Mouse (Mus musculus): ENCODE results near the gene Cct6b. TPM values are rescaled to one million over a fixed set of nuclear protein-coding genes. Genes with fewer than 3 reads are reported as not detected.

Cct6b gene
- polyA plus RNA-seq, 1 experiment from 2014 or later: 0.52 TPM

- no peak for ATAC-seq (ENCODE audit: low read depth)
- no peaks in the 10 kb centered on the region for H3K36me3 ChIP-seq
- WGBS: 80% methylated on average over 1 of the region's 1 CpGs
- no peaks in the 10 kb centered on the region for H3K4me1 ChIP-seq (replicated peaks)
- H3K9me3 ChIP-seq: no peaks in the 10 kb centered on the region
- H3K27me3 ChIP-seq: peaks cover 12% of the 10 kb centered on the region; the same call in 1 of the 2 replicates
- no peak overlapping the region for H3K4me2 ChIP-seq
- H3K9ac ChIP-seq: no peak overlapping the region
- H3K27ac ChIP-seq (replicated peaks): no peak overlapping the region
- H3K4me3 ChIP-seq: no peak overlapping the region
Measured at GRCm38 (mm10) chr11:82755919-82756318, 8.2 kb downstream of the Cct6b start.

GRCm38 (mm10) chr11:82752349-82753115 is 11.6 kb downstream of the Cct6b start:
- WGBS: 74% methylated on average over 6 of the region's 6 CpGs
- no peak for ATAC-seq (ENCODE audit: low read depth)
- H3K9ac ChIP-seq: no peak overlapping the region

GRCm38 (mm10) chr11:82746857-82747366 is 17.2 kb downstream of the Cct6b start:
- H3K27ac ChIP-seq (replicated peaks): no peak overlapping the region
- H3K27me3 ChIP-seq: no peaks in the 10 kb centered on the region
- ATAC-seq (ENCODE audit: low read depth): no peak
- H3K9ac ChIP-seq: no peak overlapping the region
- no peaks in the 10 kb centered on the region for H3K9me3 ChIP-seq
- WGBS: 89% methylated on average over 8 of the region's 8 CpGs
- no peak overlapping the region for H3K4me3 ChIP-seq
- no peaks in the 10 kb centered on the region for H3K36me3 ChIP-seq
- no peaks in the 10 kb centered on the region for H3K4me1 ChIP-seq (replicated peaks)
- H3K4me2 ChIP-seq: no peak overlapping the region

More at GRCm38 (mm10) chr11:82752349-82753115, 11.6 kb downstream of the Cct6b start:
- Histone ChIP-seq H3K27ac (replicated peaks) (no peak overlapping the region), H3K4me1 (replicated peaks) (no peaks in the 10 kb centered on the region), H3K4me3 (no peak overlapping the region), H3K36me3 (no peaks in the 10 kb centered on the region), H3K4me2 (no peak overlapping the region), H3K27me3 (no peaks in the 10 kb centered on the region), H3K9me3 (no peaks in the 10 kb centered on the region)

GRCm38 (mm10) chr11:82746138-82746537 is 18.0 kb downstream of the Cct6b start:
- Histone ChIP-seq H3K36me3 (no peaks in the 10 kb centered on the region), H3K27ac (replicated peaks) (no peak overlapping the region), H3K4me2 (no peak overlapping the region), H3K9me3 (no peaks in the 10 kb centered on the region), H3K4me1 (replicated peaks) (no peaks in the 10 kb centered on the region), H3K27me3 (no peaks in the 10 kb centered on the region), H3K4me3 (no peak overlapping the region), H3K9ac (no peak overlapping the region)
- no peak for ATAC-seq (ENCODE audit: low read depth)
- WGBS: 39% methylated on average over 6 of the region's 6 CpGs

- Histone ChIP-seq H3K4me1 (replicated peaks) (no peaks in the 10 kb centered on the region), H3K9me3 (no peaks in the 10 kb centered on the region), H3K36me3 (no peaks in the 10 kb centered on the region), H3K4me3 (no peak overlapping the region), H3K4me2 (no peak overlapping the region), H3K27ac (replicated peaks) (no peak overlapping the region), H3K9ac (no peak overlapping the region), H3K27me3 (no peaks in the 10 kb centered on the region)
- no peak for ATAC-seq (ENCODE audit: low read depth)
Measured at GRCm38 (mm10) chr11:82739006-82739405, 25.1 kb downstream of the Cct6b start.

GRCm38 (mm10) chr11:82734227-82734626 is 29.9 kb downstream of the Cct6b start:
- Histone ChIP-seq H3K27ac (replicated peaks) (no peak overlapping the region), H3K4me1 (replicated peaks) (no peaks in the 10 kb centered on the region), H3K9me3 (no peaks in the 10 kb centered on the region), H3K9ac (no peak overlapping the region), H3K4me2 (no peak overlapping the region), H3K4me3 (no peak overlapping the region), H3K36me3 (no peaks in the 10 kb centered on the region), H3K27me3 (no peaks in the 10 kb centered on the region)
- ATAC-seq (ENCODE audit: low read depth): no peak

- Histone ChIP-seq H3K4me1 (replicated peaks) (no peaks in the 10 kb centered on the region), H3K27ac (replicated peaks) (no peak overlapping the region), H3K4me3 (no peak overlapping the region), H3K9me3 (peaks cover 6% of the 10 kb centered on the region; the same call in 1 of the 2 replicates), H3K9ac (no peak overlapping the region), H3K27me3 (no peaks in the 10 kb centered on the region), H3K4me2 (no peak overlapping the region), H3K36me3 (no peaks in the 10 kb centered on the region)
- 93% methylated on average over 2 of the region's 2 CpGs for WGBS
- ATAC-seq (ENCODE audit: low read depth): no peak
Measured at GRCm38 (mm10) chr11:82726862-82727261, 37.3 kb downstream of the Cct6b start.

GRCm38 (mm10) chr11:82719294-82719693 is 44.8 kb downstream of the Cct6b start:
- H3K27ac ChIP-seq (replicated peaks): no peak overlapping the region
- ATAC-seq (ENCODE audit: low read depth): no peak
- no peaks in the 10 kb centered on the region for H3K4me1 ChIP-seq (replicated peaks)
- H3K9ac ChIP-seq: no peak overlapping the region
- H3K36me3 ChIP-seq: no peaks in the 10 kb centered on the region
- no peak overlapping the region for H3K4me2 ChIP-seq
- H3K9me3 ChIP-seq: no peaks in the 10 kb centered on the region
- 83% methylated on average over 12 of the region's 12 CpGs for WGBS
- H3K4me3 ChIP-seq: no peak overlapping the region
- H3K27me3 ChIP-seq: no peaks in the 10 kb centered on the region

- Histone ChIP-seq H3K4me1 (replicated peaks) (no peaks in the 10 kb centered on the region), H3K27ac (replicated peaks) (no peak overlapping the region), H3K9ac (no peak overlapping the region), H3K36me3 (no peaks in the 10 kb centered on the region), H3K9me3 (no peaks in the 10 kb centered on the region), H3K4me3 (no peak overlapping the region), H3K4me2 (no peak overlapping the region), H3K27me3 (no peaks in the 10 kb centered on the region)
- ATAC-seq (ENCODE audit: low read depth): no peak
- 85% methylated on average over 3 of the region's 3 CpGs for WGBS
Measured at GRCm38 (mm10) chr11:82712681-82713080, 51.4 kb downstream of the Cct6b start.

GRCm38 (mm10) chr11:82708934-82709333 is 55.2 kb downstream of the Cct6b start:
- H3K9ac ChIP-seq: no peak overlapping the region
- no peaks in the 10 kb centered on the region for H3K36me3 ChIP-seq
- no peak overlapping the region for H3K4me3 ChIP-seq
- H3K4me1 ChIP-seq (replicated peaks): no peaks in the 10 kb centered on the region
- no peak overlapping the region for H3K27ac ChIP-seq (replicated peaks)
- no peak for ATAC-seq (ENCODE audit: low read depth)
- no peaks in the 10 kb centered on the region for H3K9me3 ChIP-seq
- 77% methylated on average over 4 of the region's 4 CpGs for WGBS
- H3K27me3 ChIP-seq: no peaks in the 10 kb centered on the region
- H3K4me2 ChIP-seq: no peak overlapping the region

- WGBS: 69% methylated on average over 6 of the region's 6 CpGs
- H3K4me3 ChIP-seq: no peak overlapping the region
- H3K9me3 ChIP-seq: no peaks in the 10 kb centered on the region
- peaks cover 7% of the 10 kb centered on the region; the same call in 1 of the 2 replicates for H3K4me1 ChIP-seq (replicated peaks)
- H3K4me2 ChIP-seq: no peak overlapping the region
- no peak for ATAC-seq (ENCODE audit: low read depth)
- no peak overlapping the region for H3K27ac ChIP-seq (replicated peaks)
- H3K36me3 ChIP-seq: no peaks in the 10 kb centered on the region
- H3K9ac ChIP-seq: no peak overlapping the region
- H3K27me3 ChIP-seq: no peaks in the 10 kb centered on the region
Measured at GRCm38 (mm10) chr11:82705082-82705481, 59.0 kb downstream of the Cct6b start.

- 88% methylated on average over 11 of the region's 11 CpGs for WGBS
- ATAC-seq (ENCODE audit: low read depth): no peak
- Histone ChIP-seq H3K36me3 (no peaks in the 10 kb centered on the region), H3K27ac (replicated peaks) (no peak overlapping the region), H3K4me2 (no peak overlapping the region), H3K4me3 (no peak overlapping the region), H3K9me3 (no peaks in the 10 kb centered on the region), H3K4me1 (replicated peaks) (peaks cover 21% of the 10 kb centered on the region), H3K9ac (no peak overlapping the region), H3K27me3 (no peaks in the 10 kb centered on the region)
Measured at GRCm38 (mm10) chr11:82699865-82700410, 64.2 kb downstream of the Cct6b start.
